Mouse (Mus musculus) stomach, embryonic 15.5 days (tissue): ENCODE measurements at regions not wholly inside any gene's neighbourhood (a gene's known extent, or its start where the extent isn't known, plus 50 kb on each side); places are given as distances from the start of the nearest gene placed in this dataset.

Experiments used
- ATAC-seq: fragments of 200-750 bp; cut with Nextera tagmentation; 2 replicates; pipeline ENCODE4 v1.8.0; 2017; ENCODE audit warnings: low read depth, moderate number of reproducible peaks, moderate TSS enrichment; ENCODE audit not compliant: insufficient read depth, low FRiP score
- H3K27ac ChIP-seq: fragments of 300-500 bp; sonication (generic); 2 replicates; pipeline ENCODE4 v1.5.1; 2015; ENCODE audit warnings: mild to moderate bottlenecking, inconsistent platforms
- H3K27me3 ChIP-seq: fragments of 300-500 bp; sonication (generic); replicated peaks from 2 replicates; pipeline ENCODE4 v1.6.1; 2015; ENCODE audit warnings: inconsistent platforms
- H3K36me3 ChIP-seq: fragments of 300-500 bp; sonication (generic); 2 replicates; pipeline ENCODE4 v1.6.1; 2015; ENCODE audit warnings: inconsistent platforms
- H3K4me1 ChIP-seq: fragments of 300-500 bp; sonication (generic); 2 replicates; pipeline ENCODE4 v1.6.1; 2015; ENCODE audit warnings: inconsistent platforms
- H3K4me2 ChIP-seq: fragments of 300-500 bp; sonication (generic); 2 replicates; pipeline ENCODE4 v1.6.1; 2015; ENCODE audit warnings: mild to moderate bottlenecking, inconsistent platforms
- H3K4me3 ChIP-seq: fragments of 300-500 bp; sonication (generic); replicated peaks from 2 replicates; pipeline ENCODE4 v1.5.1; 2015; ENCODE audit warnings: inconsistent platforms
- H3K9ac ChIP-seq: fragments of 300-500 bp; sonication (generic); 2 replicates; pipeline ENCODE4 v1.6.1; 2015; ENCODE audit warnings: inconsistent platforms
- H3K9me3 ChIP-seq: fragments of 300-500 bp; sonication (generic); 2 replicates; pipeline ENCODE4 v1.6.1; 2016; ENCODE audit warnings: inconsistent platforms
- WGBS: fragments of 180-500 bp; shearing (Covaris S2); methylation state at CpG from one replicate; pipeline ENCODE4 v1.1.7; 2015; 5-methylcytosine and 5-hydroxymethylcytosine counted together

GRCm38 (mm10) chr11:65386291-65387061, 116.7 kb upstream of the Myocd start:
- ATAC-seq, result no peak
- 34% methylated on average over 14 of the region's 14 CpGs for WGBS
- no peak overlapping the region for H3K4me3 ChIP-seq
- H3K4me1 ChIP-seq, result no peaks in the 10 kb centered on the region
- no peak overlapping the region for H3K4me2 ChIP-seq
- H3K36me3 ChIP-seq, result no peaks in the 10 kb centered on the region
- no peak overlapping the region for H3K27ac ChIP-seq
- no peaks in the 10 kb centered on the region for H3K27me3 ChIP-seq
- no peak overlapping the region for H3K9ac ChIP-seq
- no peaks in the 10 kb centered on the region for H3K9me3 ChIP-seq

DNA sequence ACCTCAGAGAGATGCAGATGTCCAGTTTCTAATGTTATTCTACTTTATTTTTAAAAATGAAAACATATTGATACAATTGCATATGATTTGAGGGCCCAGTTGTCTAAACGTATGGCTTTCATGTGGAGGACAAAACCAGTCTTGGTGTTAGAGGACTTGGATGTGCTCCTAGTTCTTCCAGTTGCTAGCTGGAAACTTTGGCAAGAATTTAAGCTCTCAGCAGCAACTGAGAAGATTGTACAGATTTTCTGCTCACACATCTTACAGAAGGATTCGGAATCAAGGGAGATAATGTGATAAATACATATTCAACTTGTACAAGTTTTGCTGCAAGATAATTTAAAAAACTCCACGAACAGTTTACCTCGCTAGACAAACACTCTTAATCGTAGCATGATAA, 105.6 kb upstream of the Myocd start:
- no peaks in the 10 kb centered on the region for H3K27me3 ChIP-seq
- no peak overlapping the region for H3K27ac ChIP-seq
- no peak overlapping the region for H3K9ac ChIP-seq
- 77% methylated on average over 5 of the region's 5 CpGs for WGBS
- no peaks in the 10 kb centered on the region for H3K36me3 ChIP-seq
- H3K4me2 ChIP-seq, result no peak overlapping the region
- H3K4me1 ChIP-seq, result no peaks in the 10 kb centered on the region
- H3K4me3 ChIP-seq, result no peak overlapping the region
- ATAC-seq, result no peak
- no peaks in the 10 kb centered on the region for H3K9me3 ChIP-seq

DNA sequence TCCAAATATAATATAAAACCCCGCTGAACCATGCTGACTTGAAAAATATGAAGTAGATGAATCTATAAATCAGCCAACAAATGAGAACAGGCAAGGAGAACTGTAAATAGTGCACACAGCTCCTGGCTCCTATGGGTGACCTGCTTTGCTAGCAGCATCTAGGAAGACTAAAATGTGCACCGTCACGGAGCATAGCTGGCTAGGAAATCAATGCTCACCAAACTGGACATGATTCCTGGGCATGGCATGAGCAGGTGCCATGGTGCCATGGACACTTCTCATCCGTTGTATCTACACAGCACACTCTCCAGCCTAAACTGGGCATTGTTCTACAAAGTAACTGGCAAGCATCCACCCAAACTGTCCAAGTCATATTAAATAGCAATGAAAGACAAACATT, 103.3 kb upstream of the Myocd start:
- Histone ChIP-seq H3K27ac (no peak overlapping the region), H3K4me1 (no peaks in the 10 kb centered on the region), H3K27me3 (no peaks in the 10 kb centered on the region), H3K4me3 (no peak overlapping the region), H3K9me3 (no peaks in the 10 kb centered on the region), H3K4me2 (no peak overlapping the region), H3K36me3 (no peaks in the 10 kb centered on the region), H3K9ac (no peak overlapping the region)
- no peak for ATAC-seq
- 88% methylated on average over 4 of the region's 4 CpGs for WGBS

- H3K4me3 ChIP-seq, result no peak overlapping the region
- no peak for ATAC-seq
- H3K27me3 ChIP-seq, result no peaks in the 10 kb centered on the region
- H3K9ac ChIP-seq, result no peak overlapping the region
- peak overlapping the region; percentile 48 for H3K27ac ChIP-seq
- no peaks in the 10 kb centered on the region for H3K4me1 ChIP-seq
- no peaks in the 10 kb centered on the region for H3K9me3 ChIP-seq
- no peaks in the 10 kb centered on the region for H3K36me3 ChIP-seq
- WGBS, result 45% methylated on average over 9 of the region's 9 CpGs
- H3K4me2 ChIP-seq, result no peak overlapping the region
These were observed 102.6 kb upstream of the Myocd start for GRCm38 (mm10) chr11:65372309-65372811.

DNA sequence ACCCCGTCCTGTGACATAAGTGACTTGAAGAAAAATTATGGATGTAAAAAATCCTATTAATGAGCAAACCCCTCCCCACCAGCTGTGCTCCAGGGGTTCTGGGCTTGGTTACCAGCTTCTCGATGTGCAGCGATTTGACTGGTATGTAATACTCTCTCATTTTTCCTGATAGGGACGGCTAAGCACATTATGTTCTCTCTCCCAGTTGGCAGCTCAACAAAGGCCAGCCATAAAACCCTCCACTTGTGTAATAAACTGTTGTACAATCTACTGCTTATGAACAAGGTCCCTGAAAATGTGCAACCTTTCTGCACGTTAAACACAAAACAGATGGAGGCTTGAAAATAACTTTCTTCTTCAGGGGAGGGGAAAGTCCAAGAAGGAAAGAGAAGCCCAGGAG, 98.0 kb upstream of the Myocd start:
- Histone ChIP-seq H3K36me3 (no peaks in the 10 kb centered on the region), H3K4me2 (no peak overlapping the region), H3K4me3 (no peak overlapping the region), H3K9ac (no peak overlapping the region), H3K4me1 (0 out of 2 replicates have a peak, but pooled peaks cover 4% of the 10 kb centered on the region), H3K9me3 (no peaks in the 10 kb centered on the region), H3K27me3 (no peaks in the 10 kb centered on the region), H3K27ac (no peak overlapping the region)
- 54% methylated on average over 5 of the region's 5 CpGs for WGBS
- ATAC-seq, result no peak

DNA sequence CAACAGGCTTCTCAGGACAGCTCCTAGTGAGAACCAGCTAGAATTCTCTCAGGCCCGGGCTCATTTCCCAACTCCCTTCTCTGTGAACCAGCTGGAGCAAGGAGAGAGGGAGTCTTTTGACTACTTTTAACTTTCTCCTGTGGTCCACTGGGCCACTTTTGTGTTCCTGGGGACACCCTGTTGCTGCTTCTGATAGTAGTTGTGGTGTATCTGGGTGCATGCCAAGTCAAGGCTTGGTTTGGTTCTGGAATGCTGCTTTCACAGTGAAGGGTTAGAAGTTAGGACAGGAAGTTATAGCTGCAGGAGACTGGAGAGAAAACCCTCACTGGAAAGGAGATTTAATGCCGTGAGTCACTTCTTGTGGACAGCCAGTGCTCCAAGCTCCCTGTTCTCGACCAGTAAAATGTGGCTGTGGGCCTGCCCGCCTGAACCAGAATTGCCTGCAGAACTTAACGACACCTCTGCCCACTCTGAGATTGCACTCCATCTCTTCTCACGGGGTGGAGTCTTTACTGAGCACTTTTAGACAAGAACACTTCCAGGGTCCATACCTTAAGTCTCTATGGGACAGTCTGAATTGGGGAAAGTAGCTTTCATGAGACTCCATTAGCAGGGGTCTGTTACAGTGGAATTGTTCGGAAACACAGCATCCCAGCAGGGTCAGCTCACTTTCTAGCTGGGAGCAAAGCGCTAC, 97.0 kb upstream of the Myocd start:
- no peak overlapping the region for H3K9ac ChIP-seq
- no peak for ATAC-seq
- no peaks in the 10 kb centered on the region for H3K36me3 ChIP-seq
- WGBS, result 53% methylated on average over 8 of the region's 8 CpGs
- no peak overlapping the region for H3K4me3 ChIP-seq
- H3K27ac ChIP-seq, result peak overlapping the region; percentile 40; the same call in 1 of the 2 replicates
- H3K27me3 ChIP-seq, result no peaks in the 10 kb centered on the region
- H3K9me3 ChIP-seq, result no peaks in the 10 kb centered on the region
- 0 out of 2 replicates have a peak, but pooled peaks cover 4% of the 10 kb centered on the region for H3K4me1 ChIP-seq
- H3K4me2 ChIP-seq, result no peak overlapping the region

DNA sequence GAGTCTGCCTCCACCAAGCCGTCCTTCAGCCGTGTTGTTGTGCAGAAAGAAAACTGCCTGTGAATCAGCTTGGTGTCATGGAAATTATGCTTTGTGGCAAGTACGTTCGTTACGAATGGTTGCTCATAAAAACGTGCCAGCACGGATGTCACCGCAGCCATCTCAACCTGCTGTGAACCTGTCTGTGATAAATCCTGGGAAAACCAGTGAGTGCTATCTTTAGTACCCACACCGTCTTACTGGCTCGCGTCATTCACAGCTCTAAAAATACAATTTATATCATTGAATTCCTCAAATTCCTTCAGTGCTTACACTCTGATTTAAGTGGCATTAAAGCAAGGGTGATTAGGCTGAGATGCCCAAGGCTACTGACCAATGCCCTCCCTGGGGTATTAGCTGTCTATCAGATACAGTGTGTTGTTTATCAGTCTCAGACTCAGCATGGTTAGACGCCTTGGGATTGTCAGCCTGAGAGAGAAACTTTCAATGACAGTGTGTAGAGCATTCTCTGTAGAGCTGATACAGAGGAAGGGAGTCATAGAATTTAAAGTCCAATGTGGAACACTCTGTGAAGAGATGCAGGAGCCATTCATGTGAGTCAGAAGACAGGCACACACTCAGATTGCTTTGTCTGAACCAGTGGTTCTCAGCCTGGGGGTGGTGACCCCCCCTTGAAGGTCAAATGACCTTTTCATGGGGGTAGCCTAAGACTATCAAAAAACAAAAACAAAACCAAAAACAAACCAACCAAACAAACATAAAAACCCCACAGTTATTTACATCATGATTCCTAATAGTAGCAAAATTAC, 96.2 kb upstream of the Myocd start:
- ATAC-seq, result no peak
- no peak overlapping the region for H3K9ac ChIP-seq
- WGBS, result 76% methylated on average over 12 of the region's 12 CpGs
- no peak overlapping the region for H3K27ac ChIP-seq
- no peaks in the 10 kb centered on the region for H3K27me3 ChIP-seq
- no peaks in the 10 kb centered on the region for H3K9me3 ChIP-seq
- H3K36me3 ChIP-seq, result no peaks in the 10 kb centered on the region
- 0 out of 2 replicates have a peak, but pooled peaks cover 4% of the 10 kb centered on the region for H3K4me1 ChIP-seq
- H3K4me3 ChIP-seq, result no peak overlapping the region
- no peak overlapping the region for H3K4me2 ChIP-seq

GRCm38 (mm10) chr11:65364910-65365309, 95.1 kb upstream of the Myocd start:
- H3K36me3 ChIP-seq, result no peaks in the 10 kb centered on the region
- H3K9ac ChIP-seq, result no peak overlapping the region
- H3K27me3 ChIP-seq, result no peaks in the 10 kb centered on the region
- H3K9me3 ChIP-seq, result no peaks in the 10 kb centered on the region
- no peak overlapping the region for H3K27ac ChIP-seq
- H3K4me2 ChIP-seq, result no peak overlapping the region
- WGBS, result 80% methylated on average over 3 of the region's 3 CpGs
- H3K4me1 ChIP-seq, result 0 out of 2 replicates have a peak, but pooled peaks cover 4% of the 10 kb centered on the region
- ATAC-seq, result no peak
- H3K4me3 ChIP-seq, result no peak overlapping the region

- no peaks in the 10 kb centered on the region for H3K36me3 ChIP-seq
- H3K4me2 ChIP-seq, result no peak overlapping the region
- H3K27ac ChIP-seq, result no peak overlapping the region
- 0 out of 2 replicates have a peak, but pooled peaks cover 4% of the 10 kb centered on the region for H3K4me1 ChIP-seq
- WGBS, result 76% methylated on average over 3 of the region's 3 CpGs
- H3K9ac ChIP-seq, result no peak overlapping the region
- H3K4me3 ChIP-seq, result no peak overlapping the region
- ATAC-seq, result no peak
- no peaks in the 10 kb centered on the region for H3K27me3 ChIP-seq
- no peaks in the 10 kb centered on the region for H3K9me3 ChIP-seq
These were observed 94.1 kb upstream of the Myocd start for GRCm38 (mm10) chr11:65363846-65364245.

DNA sequence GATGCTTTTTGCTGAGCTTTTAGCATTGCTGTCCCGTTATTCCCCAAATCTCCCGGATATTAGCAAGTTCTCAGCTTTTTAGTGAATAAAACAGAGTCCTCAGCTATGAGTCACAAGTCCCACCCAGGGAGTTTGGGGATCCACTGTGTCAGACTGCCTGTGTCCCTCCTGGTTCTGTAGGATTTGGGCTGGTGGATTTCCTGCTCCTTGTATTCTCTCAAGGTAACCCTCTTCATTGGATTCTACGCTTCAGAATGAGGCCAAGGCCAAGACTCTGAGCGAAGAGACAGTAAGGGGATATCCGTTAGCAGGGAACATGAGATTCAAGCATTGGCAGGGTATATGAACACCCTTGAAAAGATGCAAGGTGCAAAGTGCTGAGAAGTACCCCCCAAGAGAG, 90.9 kb upstream of the Myocd start:
- Histone ChIP-seq H3K36me3 (no peaks in the 10 kb centered on the region), H3K4me3 (no peak overlapping the region), H3K27me3 (no peaks in the 10 kb centered on the region), H3K27ac (no peak overlapping the region), H3K9me3 (no peaks in the 10 kb centered on the region), H3K4me2 (no peak overlapping the region), H3K9ac (no peak overlapping the region), H3K4me1 (no peaks in the 10 kb centered on the region)
- 87% methylated on average over 5 of the region's 5 CpGs for WGBS
- no peak for ATAC-seq

DNA sequence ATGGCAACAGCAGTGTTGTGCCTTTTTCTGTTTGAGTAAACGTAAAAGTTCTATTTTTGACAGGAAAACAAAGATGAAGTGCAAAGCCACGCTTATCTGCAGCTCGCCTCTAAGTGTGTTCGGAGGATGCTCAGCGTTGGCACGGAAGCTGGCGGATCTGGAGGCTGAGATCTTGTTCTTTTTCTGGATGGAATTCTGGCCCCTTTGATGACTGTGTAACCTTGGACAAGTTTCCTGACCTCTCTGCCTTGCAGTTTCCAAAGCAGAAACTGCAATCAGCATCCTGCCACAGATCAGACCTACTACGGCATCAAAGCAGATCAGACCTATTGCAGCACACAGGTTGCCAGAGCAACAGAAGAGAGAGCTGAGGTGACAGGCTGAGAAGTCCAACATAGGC, 89.1 kb upstream of the Myocd start:
- no peaks in the 10 kb centered on the region for H3K9me3 ChIP-seq
- no peak for ATAC-seq
- WGBS, result 78% methylated on average over 8 of the region's 8 CpGs

DNA sequence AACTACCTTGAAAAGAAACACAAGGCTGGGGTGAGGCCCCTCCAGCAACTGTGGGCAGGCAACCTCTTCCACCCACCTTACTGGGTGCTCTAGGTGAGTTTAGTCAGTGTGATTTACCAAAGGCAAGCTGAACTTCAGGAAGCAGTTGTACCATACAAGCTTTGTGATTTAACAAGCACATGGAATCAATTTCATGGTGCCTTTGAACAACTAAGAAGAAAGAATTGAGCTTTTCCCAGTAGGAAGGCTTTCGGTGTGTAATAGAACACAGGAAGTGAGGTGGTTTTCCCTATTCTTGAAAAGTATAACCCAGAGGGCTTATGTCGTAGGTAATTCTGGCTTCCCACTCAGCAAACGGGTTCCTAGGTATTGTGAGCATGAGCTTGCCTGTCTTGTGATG, 82.7 kb upstream of the Myocd start:
- no peak for ATAC-seq
- no peaks in the 10 kb centered on the region for H3K36me3 ChIP-seq
- no peaks in the 10 kb centered on the region for H3K27me3 ChIP-seq
- no peaks in the 10 kb centered on the region for H3K9me3 ChIP-seq
- 73% methylated on average over 3 of the region's 3 CpGs for WGBS
- H3K27ac ChIP-seq, result no peak overlapping the region
- no peak overlapping the region for H3K4me2 ChIP-seq
- no peak overlapping the region for H3K4me3 ChIP-seq
- H3K4me1 ChIP-seq, result no peaks in the 10 kb centered on the region
- no peak overlapping the region for H3K9ac ChIP-seq

More for the DNA sequence above, 89.1 kb upstream of the Myocd start:
- Histone ChIP-seq H3K27me3 (no peaks in the 10 kb centered on the region), H3K4me1 (no peaks in the 10 kb centered on the region), H3K36me3 (no peaks in the 10 kb centered on the region), H3K4me3 (no peak overlapping the region), H3K9ac (no peak overlapping the region), H3K27ac (no peak overlapping the region), H3K4me2 (no peak overlapping the region)
